Mouse (Mus musculus) hindbrain, embryonic 11.5 days (tissue): ENCODE data around the gene Zfp82. TPM values are rescaled to one million over a fixed set of nuclear protein-coding genes. Genes with fewer than 3 reads are reported as not detected.

Source experiments
- ATAC-seq: fragments of 200-750 bp; cut with Nextera tagmentation; 2 replicates; pipeline ENCODE4 v1.8.0; 2017; ENCODE audit warnings: mild to moderate bottlenecking, moderate TSS enrichment, moderate library complexity; ENCODE audit not compliant: low FRiP score
- DNase-seq: peaks from one replicate; pipeline ENCODE4 v3.0.0-alpha.2; 2015; ENCODE audit warnings: low spot score
- H3K27ac ChIP-seq: fragments of 300-500 bp; sonication (generic); 2 replicates; pipeline ENCODE4 v1.5.1; 2014; ENCODE audit warnings: mild to moderate bottlenecking, low read depth, low read length
- H3K27me3 ChIP-seq: fragments of 300-500 bp; sonication (generic); 2 replicates; pipeline ENCODE4 v1.6.1; 2014; ENCODE audit warnings: mild to moderate bottlenecking, low read length, moderate library complexity, mixed read lengths; ENCODE audit not compliant: control insufficient read depth, insufficient read depth
- H3K36me3 ChIP-seq: fragments of 300-500 bp; sonication (generic); 2 replicates; pipeline ENCODE4 v1.6.1; 2014; ENCODE audit warnings: mild to moderate bottlenecking, low read length, moderate library complexity, mixed read lengths; ENCODE audit not compliant: control insufficient read depth, insufficient read depth
- H3K4me1 ChIP-seq: fragments of 300-500 bp; sonication (generic); replicated peaks from 2 replicates; pipeline ENCODE4 v1.6.1; 2014; ENCODE audit warnings: low read length, mixed read lengths; ENCODE audit not compliant: control insufficient read depth, insufficient read depth
- H3K4me2 ChIP-seq: fragments of 300-500 bp; sonication (generic); replicated peaks from 2 replicates; pipeline ENCODE4 v1.6.1; 2014; ENCODE audit warnings: mild to moderate bottlenecking, low read depth, low read length
- H3K4me3 ChIP-seq: fragments of 300-500 bp; sonication (generic); 2 replicates; pipeline ENCODE4 v1.5.1; 2014; ENCODE audit warnings: low read depth, low read length
- H3K9ac ChIP-seq: fragments of 300-500 bp; sonication (generic); 2 replicates; pipeline ENCODE4 v1.6.1; 2014; ENCODE audit warnings: low read depth, low read length
- H3K9me3 ChIP-seq: fragments of 300-500 bp; sonication (generic); 2 replicates; pipeline ENCODE4 v1.6.1; 2016; ENCODE audit warnings: low read length; ENCODE audit not compliant: control insufficient read depth
- WGBS: fragments of 180-500 bp; shearing (Covaris S2); extraction: QIAGEN DNeasy Blood & Tissue Kit; methylation state at CpG from one replicate; pipeline ENCODE4 v1.1.7; 2014; 5-methylcytosine and 5-hydroxymethylcytosine counted together
- polyA plus RNA-seq: library from polyadenylated mRNA; unstranded; fragments of >200 nt; fragmentation: Nextera tagmentation; extraction: Ambion mirVana; gene quantifications from 2 replicates; pipeline ENCODE4 v1.2.1, GENCODE M21; 2014

Gene Zfp82
- polyA plus RNA-seq, 1 experiment from 2014 or later, result 8.3 TPM

DNA sequence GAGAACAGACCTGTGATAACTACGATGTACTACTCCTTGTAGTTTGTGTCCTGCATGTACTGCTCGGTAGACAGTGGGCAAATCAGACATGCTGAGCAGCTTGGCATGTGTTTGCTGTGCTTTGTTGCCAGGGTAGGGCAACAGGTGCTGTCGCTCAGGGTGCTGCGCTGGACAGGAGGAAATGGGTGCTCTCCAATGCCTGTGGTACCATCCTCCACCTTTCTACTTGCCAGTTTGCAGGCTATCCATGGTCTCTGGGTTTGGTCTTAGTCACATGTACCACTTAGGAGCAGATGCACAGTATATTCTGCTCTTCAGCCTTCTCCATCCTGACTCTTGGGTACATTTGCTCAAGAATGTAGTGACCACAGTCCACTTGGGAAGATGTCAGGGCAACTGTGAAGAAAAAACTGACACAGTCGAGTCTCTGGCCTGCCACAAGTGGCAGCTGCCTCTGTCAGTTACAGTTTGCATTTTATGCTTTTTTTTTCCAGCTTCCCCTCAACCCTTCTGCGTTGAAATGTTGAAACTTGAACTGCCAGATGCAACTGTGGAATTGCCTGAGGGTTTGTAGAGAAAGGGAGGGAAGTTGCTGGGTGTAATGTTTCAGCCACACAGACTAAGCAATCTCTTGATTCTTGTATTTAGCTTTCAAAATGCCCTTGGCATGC lies 64.5 kb downstream of the Zfp82 start:
- no peak overlapping the region for H3K9ac ChIP-seq
- no peak overlapping the region for H3K4me3 ChIP-seq
- no peaks in the 10 kb centered on the region for H3K9me3 ChIP-seq
- DNase-seq (no peak), ATAC-seq (no peak)
- H3K4me1 ChIP-seq, result peaks cover 2% of the 10 kb centered on the region; the same call in 1 of the 2 replicates
- WGBS, result 84% methylated on average over 6 of the region's 6 CpGs
- H3K27ac ChIP-seq, result no peak overlapping the region
- H3K4me2 ChIP-seq, result no peak overlapping the region
- H3K27me3 ChIP-seq, result no peaks in the 10 kb centered on the region
- H3K36me3 ChIP-seq, result no peaks in the 10 kb centered on the region

DNA sequence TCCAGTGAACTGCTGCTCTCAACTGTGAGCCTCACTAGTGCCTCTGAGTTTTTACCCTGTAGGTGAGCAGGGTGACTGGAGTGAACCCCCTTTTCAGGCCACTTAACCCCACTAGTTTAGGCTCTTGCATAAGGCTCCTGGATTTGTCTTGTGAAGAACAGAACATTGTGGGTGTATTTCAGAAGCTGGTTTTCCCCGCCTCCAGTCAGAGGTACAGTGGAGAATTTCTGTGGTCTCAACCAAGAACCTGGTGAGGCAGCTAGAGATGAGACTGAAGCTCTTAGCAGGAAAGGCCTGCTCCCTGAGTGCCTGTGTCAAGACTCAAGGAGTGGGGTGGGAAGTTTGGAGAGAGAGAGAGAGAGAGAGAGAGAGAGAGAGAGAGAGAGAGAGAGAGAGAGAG lies 65.1 kb downstream of the Zfp82 start:
- H3K27me3 ChIP-seq, result no peaks in the 10 kb centered on the region
- no peaks in the 10 kb centered on the region for H3K36me3 ChIP-seq
- no peak overlapping the region for H3K4me2 ChIP-seq
- no peaks in the 10 kb centered on the region for H3K9me3 ChIP-seq
- H3K27ac ChIP-seq, result no peak overlapping the region
- peaks cover 2% of the 10 kb centered on the region; the same call in 1 of the 2 replicates for H3K4me1 ChIP-seq
- H3K9ac ChIP-seq, result no peak overlapping the region
- WGBS, result 92% methylated on average over 1 of the region's 1 CpGs
- ATAC-seq (no peak), DNase-seq (no peak)
- no peak overlapping the region for H3K4me3 ChIP-seq

Other genes starting within 250 kb of the Zfp82 start
- gene Zfp940, start 219.2 kb downstream of the Zfp82 start, polyA plus RNA-seq, result 10.7 and 12.4 TPM in 2 replicates
- gene Zfp420, start 212.9 kb downstream of the Zfp82 start, polyA plus RNA-seq, result 11.7 and 13.5 TPM in 2 replicates
- 12.8 and 14.4 TPM in 2 replicates for gene Zfp27, start 166.3 kb downstream of the Zfp82 start, polyA plus RNA-seq
- gene Zfp383, start 164.7 kb downstream of the Zfp82 start, polyA plus RNA-seq, result 8.2 and 8.8 TPM in 2 replicates
- gene Zfp74, start 118.8 kb downstream of the Zfp82 start, polyA plus RNA-seq, result 12.5 and 13.7 TPM in 2 replicates
- 15.0 and 18.0 TPM in 2 replicates for gene Zfp568, start 88.9 kb downstream of the Zfp82 start, polyA plus RNA-seq
- gene Zfp14, start 21.5 kb downstream of the Zfp82 start, polyA plus RNA-seq, result 5.6 and 7.6 TPM in 2 replicates
- gene Gm26920, start 17.5 kb upstream of the Zfp82 start, polyA plus RNA-seq, result 0.89 and 1.7 TPM in 2 replicates
- 14.6 and 15.6 TPM in 2 replicates for gene Zfp566, start 17.6 kb upstream of the Zfp82 start, polyA plus RNA-seq
- gene Zfp260, start 21.9 kb upstream of the Zfp82 start, polyA plus RNA-seq, result 128 and 132 TPM in 2 replicates
- 5.8 and 7.6 TPM in 2 replicates for gene Zfp382, start 49.0 kb upstream of the Zfp82 start, polyA plus RNA-seq
- gene Zfp146, start 96.8 kb upstream of the Zfp82 start, polyA plus RNA-seq, result 16.3 and 26.1 TPM in 2 replicates
- 4.3 and 4.5 TPM in 2 replicates for gene Cox7a1, start 111.2 kb upstream of the Zfp82 start, polyA plus RNA-seq
- gene Capns1, start 125.9 kb upstream of the Zfp82 start, polyA plus RNA-seq, result 56.3 and 64.0 TPM in 2 replicates
- gene Polr2i, start 159.0 kb upstream of the Zfp82 start, polyA plus RNA-seq, result 171 and 176 TPM in 2 replicates
- 278 and 293 TPM in 2 replicates for gene Tbcb, start 159.4 kb upstream of the Zfp82 start, polyA plus RNA-seq
- gene Ovol3, start 162.8 kb upstream of the Zfp82 start, polyA plus RNA-seq, result not detected in 2 replicates
- 0.25 and 0.32 TPM in 2 replicates for gene Thap8, start 207.2 kb upstream of the Zfp82 start, polyA plus RNA-seq
- 5.9 and 8.5 TPM in 2 replicates for gene Wdr62, start 207.5 kb upstream of the Zfp82 start, polyA plus RNA-seq
- gene Clip3, start 218.8 kb upstream of the Zfp82 start, polyA plus RNA-seq, result 66.7 and 78.4 TPM in 2 replicates
- 82.1 and 85.2 TPM in 2 replicates for gene Alkbh6, start 235.8 kb upstream of the Zfp82 start, polyA plus RNA-seq
- gene Syne4, start 241.9 kb upstream of the Zfp82 start, polyA plus RNA-seq, result 17.4 and 18.7 TPM in 2 replicates
- gene E130208F15Rik, start 248.8 kb upstream of the Zfp82 start, polyA plus RNA-seq, result 1.4 and 3.3 TPM in 2 replicates